8 mouse cellular contexts compared by ENCODE assay signal in genomic region chr19:59457011-59457945, GRCm38 (mm10). TPM values are rescaled to one million over a fixed set of nuclear protein-coding genes. Genes with fewer than 3 reads are reported as not detected.
DNase-seq lines count a peak whose midpoint lies in the region; ATAC-seq lines count a peak whose summit lies in the region.

No protein-coding gene starts in this region.

- no peaks in the 10 kb centered on the region for H3K9me3 ChIP-seq in lung, embryonic 15.5 days
- H3K9me3 ChIP-seq in embryonic facial prominence, embryonic 13.5 days: no peaks in the 10 kb centered on the region
- no peaks in the 10 kb centered on the region for H3K9me3 ChIP-seq in midbrain, embryonic 13.5 days

- no peak for DNase-seq in lung, postnatal 25 days (ENCODE audit: low spot score)
- peak; percentile 77 for DNase-seq in kidney, adult 9 months
- DNase-seq in adrenal gland, postnatal 25 days: no peak
- DNase-seq in urinary bladder, adult 18-20 months (ENCODE audit: low spot score in 2 of 2): no peak
- no peak for DNase-seq in adrenal gland, postnatal 14 days

- H3K9ac ChIP-seq in lung, embryonic 15.5 days: no peak overlapping the region
- H3K9ac ChIP-seq in embryonic facial prominence, embryonic 13.5 days: peak overlapping the region; percentile 87
- H3K9ac ChIP-seq in midbrain, embryonic 13.5 days (replicated peaks): peak overlapping the region; percentile 79

- peak overlapping the region; percentile 55 for H3K4me2 ChIP-seq in lung, embryonic 15.5 days
- H3K4me2 ChIP-seq in embryonic facial prominence, embryonic 13.5 days: peak overlapping the region; percentile 64
- peak overlapping the region; percentile 57 for H3K4me2 ChIP-seq in midbrain, embryonic 13.5 days (replicated peaks)

- no peak overlapping the region for H3K4me3 ChIP-seq in lung, embryonic 15.5 days
- H3K4me3 ChIP-seq in embryonic facial prominence, embryonic 13.5 days: peak overlapping the region; percentile 54
- H3K4me3 ChIP-seq in midbrain, embryonic 13.5 days (replicated peaks): peak overlapping the region; percentile 54

- H3K27ac ChIP-seq in lung, embryonic 15.5 days: no peak overlapping the region
- peak overlapping the region; percentile 94 for H3K27ac ChIP-seq in embryonic facial prominence, embryonic 13.5 days
- H3K27ac ChIP-seq in midbrain, embryonic 13.5 days: peak overlapping the region; percentile 92

- ATAC-seq in lung, embryonic 15.5 days (ENCODE audit: borderline replicate concordance, extremely low read depth, low FRiP score, low TSS enrichment): no peak
- ATAC-seq in embryonic facial prominence, embryonic 13.5 days (ENCODE audit: insufficient number of reproducible peaks, insufficient read depth, low FRiP score, low TSS enrichment, low read depth): no peak
- no peak for ATAC-seq in midbrain, embryonic 13.5 days

- no peaks in the 10 kb centered on the region for H3K36me3 ChIP-seq in lung, embryonic 15.5 days
- H3K36me3 ChIP-seq in embryonic facial prominence, embryonic 13.5 days: no peaks in the 10 kb centered on the region
- H3K36me3 ChIP-seq in midbrain, embryonic 13.5 days: no peaks in the 10 kb centered on the region

- peaks cover 100% of the 10 kb centered on the region for H3K27me3 ChIP-seq in lung, embryonic 15.5 days
- H3K27me3 ChIP-seq in embryonic facial prominence, embryonic 13.5 days: peaks cover 95% of the 10 kb centered on the region
- peaks cover 89% of the 10 kb centered on the region for H3K27me3 ChIP-seq in midbrain, embryonic 13.5 days

- peaks cover 24% of the 10 kb centered on the region for H3K4me1 ChIP-seq in lung, embryonic 15.5 days
- H3K4me1 ChIP-seq in embryonic facial prominence, embryonic 13.5 days: peaks cover 43% of the 10 kb centered on the region
- peaks cover 27% of the 10 kb centered on the region for H3K4me1 ChIP-seq in midbrain, embryonic 13.5 days (replicated peaks)

- WGBS in lung, embryonic 15.5 days: under 1% methylated on average over 23 of the region's 23 CpGs
- WGBS in embryonic facial prominence, embryonic 13.5 days: 1% methylated on average over 23 of the region's 23 CpGs
- WGBS in midbrain, embryonic 13.5 days: 2% methylated on average over 23 of the region's 23 CpGs

RNA-seq across cellular contexts. Expression of gene Emx2, which starts 0.9 kb away (rescaled TPM):
- polyA plus RNA-seq in lung, embryonic 15.5 days (2015; fragmentation: Nextera tagmentation; extraction: Ambion mirVana): 0.15 TPM in 1 of 2 replicates, not detected in the other
- polyA plus RNA-seq in embryonic facial prominence, embryonic 13.5 days (2015; fragmentation: Nextera tagmentation; extraction: Ambion mirVana): 23.8 and 24.7 TPM in 2 replicates
- polyA plus RNA-seq in midbrain, embryonic 13.5 days (2015; fragmentation: Nextera tagmentation; extraction: Ambion mirVana): 16.3 and 20.3 TPM in 2 replicates
- total RNA-seq in adrenal gland, postnatal 25 days (2021): not detected in 2 replicates
- total RNA-seq in adrenal gland, postnatal 14 days (2021): not detected in 2 replicates

Comparison
In these comparisons a context has a peak if more than half of its experiments do, and no peak if none do; other contexts are left out.
1. RNA of gene Emx2, which starts 0.9 kb away (polyA plus RNA-seq): 23.8 to 24.7 TPM in embryonic facial prominence, embryonic 13.5 days and 16.3 to 20.3 TPM in midbrain, embryonic 13.5 days; 0.15 TPM in lung, embryonic 15.5 days; every median in the first group is over 10 times any median in the second.
2. Peak in every context shown above with its lines, with median percentiles within 50 percentile points of each other: H3K4me2 ChIP-seq.